Mouse (Mus musculus) erythroblast, embryonic 14.5 days (primary cell): ENCODE data around the gene Slc22a15.

Experiments used
- GATA1 ChIP-seq: IDR thresholded peaks from 2 replicates; pipeline ENCODE4 v1.6.1; 2012; ENCODE audit warnings: low read length, inconsistent platforms, mixed read lengths
- TAL1 ChIP-seq: IDR thresholded peaks from 3 replicates; pipeline ENCODE4 v1.6.1; 2012; ENCODE audit warnings: low read length, inconsistent platforms, mixed read lengths

DNA sequence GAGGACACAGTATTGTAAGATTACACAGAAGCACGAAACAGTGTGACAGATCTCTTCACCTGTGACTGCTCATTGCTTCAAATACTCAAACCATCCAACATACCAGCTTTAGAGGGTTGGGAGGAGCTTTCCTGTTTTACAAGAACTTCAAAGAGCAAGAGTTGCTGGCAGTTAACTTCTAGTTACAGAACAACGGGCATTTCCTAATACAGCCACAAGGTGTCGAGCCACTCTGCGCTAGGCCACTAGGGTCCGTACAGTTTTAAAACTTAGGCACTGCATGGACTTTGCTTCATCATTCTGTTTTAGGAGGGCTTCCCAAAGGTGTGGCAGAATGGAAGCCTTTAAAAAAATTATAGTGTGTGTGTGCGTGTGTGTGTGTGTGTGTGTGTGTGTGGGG lies 43.4 kb downstream of the Slc22a15 start:
- TF ChIP-seq GATA1 (no peak), TAL1 (no peak)
